Mouse (Mus musculus): Measurements from ENCODE around the gene Prdx2. TPM values are rescaled to one million over a fixed set of nuclear protein-coding genes. Genes with fewer than 3 reads are reported as not detected.
A peak's percentile ranks its signal among the peaks of the same experiment; 100 is the strongest.

The Prdx2 gene
- polyA plus RNA-seq, 1 experiment from 2014 or later: 337 TPM

GRCm38 (mm10) chr8:84980622-84981358, 11.4 kb downstream of the Prdx2 start:
- peak overlapping the region; percentile 33; the same call in 1 of the 2 replicates for H3K4me3 ChIP-seq (ENCODE audit: low read depth, low read length)
- no peaks in the 10 kb centered on the region for H3K9me3 ChIP-seq (ENCODE audit: low read length)
- no peaks in the 10 kb centered on the region for H3K36me3 ChIP-seq (ENCODE audit: insufficient read depth, low read length)
- H3K4me1 ChIP-seq (ENCODE audit: insufficient read depth, low read depth, low read length): peaks cover 55% of the 10 kb centered on the region
- H3K27ac ChIP-seq (ENCODE audit: low read length): peak overlapping the region; percentile 99
- 22% methylated on average over 11 of the region's 11 CpGs for WGBS
- H3K27me3 ChIP-seq (replicated peaks; ENCODE audit: insufficient read depth, low read length): no peaks in the 10 kb centered on the region
- DNase-seq (ENCODE audit: low spot score): peak; percentile 93
- TF ChIP-seq EP300 (IDR thresholded peaks at IDR 0.05) (peak; percentile 79), CTCF (IDR thresholded peaks at IDR 0.05) (no peak)
- no peak for ATAC-seq
- peak overlapping the region; percentile 48; the same call in 1 of the 2 replicates for H3K9ac ChIP-seq (replicated peaks; ENCODE audit: low read depth)
- peak overlapping the region; percentile 89 for H3K4me2 ChIP-seq (replicated peaks; ENCODE audit: low read depth, low read length)

DNA sequence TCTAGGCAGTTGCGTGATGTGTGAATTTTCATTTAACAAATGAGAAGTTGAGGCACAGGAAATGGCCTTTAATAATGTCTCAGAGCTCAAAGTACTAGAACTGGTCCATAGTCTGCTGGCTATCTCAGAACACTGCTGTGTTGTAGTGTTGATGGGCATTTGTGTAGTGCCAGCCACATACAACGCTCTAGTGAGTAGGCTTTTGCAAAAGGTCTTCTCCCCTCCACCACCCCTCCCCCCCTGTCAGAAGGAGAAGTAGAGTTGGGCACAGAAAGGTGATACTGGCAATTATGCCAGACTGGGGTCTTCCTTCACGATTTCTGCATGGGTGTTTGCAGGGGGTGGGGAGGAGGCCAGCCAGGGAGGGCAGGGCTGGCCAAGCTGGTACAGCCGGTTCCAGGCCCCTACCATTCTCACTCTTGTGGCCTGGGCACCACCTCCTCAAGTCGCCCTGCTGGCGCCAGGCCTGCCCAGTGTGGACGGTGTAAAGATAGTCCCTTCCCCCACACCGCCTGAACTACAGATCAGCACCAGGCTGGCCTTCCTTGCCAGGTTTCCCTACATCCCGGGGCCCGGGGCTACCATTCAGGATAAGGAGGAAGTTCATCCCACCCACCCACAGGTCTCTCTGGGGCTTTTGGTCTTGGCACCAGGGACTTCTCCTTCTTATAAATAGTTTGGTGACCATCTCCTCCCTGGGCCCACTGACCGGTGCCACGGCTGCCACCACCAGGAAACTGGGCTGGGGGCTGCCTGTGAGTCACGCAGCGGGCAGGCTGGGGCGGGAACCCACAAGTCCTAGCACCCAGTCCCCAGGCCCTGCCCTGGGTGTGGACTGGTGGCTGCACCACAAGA, 12.5 kb downstream of the Prdx2 start:
- H3K4me2 ChIP-seq (replicated peaks; ENCODE audit: low read depth, low read length): peak overlapping the region; percentile 89
- no peaks in the 10 kb centered on the region for H3K9me3 ChIP-seq (ENCODE audit: low read length)
- ATAC-seq: no peak
- H3K27ac ChIP-seq (ENCODE audit: low read length): peak overlapping the region; percentile 99
- H3K9ac ChIP-seq (replicated peaks; ENCODE audit: low read depth): no peak overlapping the region
- H3K4me1 ChIP-seq (ENCODE audit: insufficient read depth, low read depth, low read length): peaks cover 62% of the 10 kb centered on the region
- DNase-seq (ENCODE audit: low spot score): peak; percentile 72
- TF ChIP-seq CTCF (IDR thresholded peaks at IDR 0.05) (no peak), EP300 (IDR thresholded peaks at IDR 0.05) (0 out of 2 replicates have a peak, but pooled peaks have one; percentile 19)
- no peak overlapping the region for H3K4me3 ChIP-seq (ENCODE audit: low read depth, low read length)
- no peaks in the 10 kb centered on the region for H3K27me3 ChIP-seq (replicated peaks; ENCODE audit: insufficient read depth, low read length)
- 57% methylated on average over 15 of the region's 15 CpGs for WGBS
- no peaks in the 10 kb centered on the region for H3K36me3 ChIP-seq (ENCODE audit: insufficient read depth, low read length)

DNA sequence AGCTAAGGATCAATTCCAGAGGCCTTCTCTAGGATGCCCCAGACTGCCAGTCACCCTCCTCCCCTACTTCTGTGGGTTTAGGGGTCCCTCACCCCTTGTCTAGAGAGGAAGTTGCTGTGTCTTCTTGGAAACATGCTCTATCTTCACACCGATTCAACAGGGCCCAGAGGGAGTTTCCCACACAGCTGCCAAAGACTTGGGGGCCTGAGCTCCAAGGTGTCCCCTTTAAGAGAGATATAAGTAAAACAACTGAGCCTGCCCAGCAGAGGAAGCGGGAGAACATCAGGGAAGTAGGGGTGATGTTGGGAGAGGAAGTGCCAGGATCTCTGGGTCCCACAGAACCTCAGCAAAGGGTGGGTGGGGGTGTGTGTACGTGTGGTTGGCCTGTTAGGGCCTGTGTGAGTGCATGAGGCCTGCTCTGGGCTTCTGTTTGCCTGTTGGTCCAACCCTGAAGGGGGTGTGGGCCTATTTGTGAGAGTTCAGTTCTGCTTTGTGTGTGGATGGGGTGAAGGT, 13.2 kb downstream of the Prdx2 start:
- no peak overlapping the region for H3K9ac ChIP-seq (replicated peaks; ENCODE audit: low read depth)
- no peak overlapping the region for H3K4me2 ChIP-seq (replicated peaks; ENCODE audit: low read depth, low read length)
- H3K9me3 ChIP-seq (ENCODE audit: low read length): no peaks in the 10 kb centered on the region
- no peaks in the 10 kb centered on the region for H3K36me3 ChIP-seq (ENCODE audit: insufficient read depth, low read length)
- DNase-seq (ENCODE audit: low spot score) (no peak), ATAC-seq (no peak)
- H3K27ac ChIP-seq (ENCODE audit: low read length): peak overlapping the region; percentile 99
- no peak for TF ChIP-seq EP300 (IDR thresholded peaks at IDR 0.05)
- no peak for TF ChIP-seq CTCF (IDR thresholded peaks at IDR 0.05)
- no peaks in the 10 kb centered on the region for H3K27me3 ChIP-seq (replicated peaks; ENCODE audit: insufficient read depth, low read length)
- 44% methylated on average over 3 of the region's 3 CpGs for WGBS
- no peak overlapping the region for H3K4me3 ChIP-seq (ENCODE audit: low read depth, low read length)
- H3K4me1 ChIP-seq (ENCODE audit: insufficient read depth, low read depth, low read length): peaks cover 62% of the 10 kb centered on the region

DNA sequence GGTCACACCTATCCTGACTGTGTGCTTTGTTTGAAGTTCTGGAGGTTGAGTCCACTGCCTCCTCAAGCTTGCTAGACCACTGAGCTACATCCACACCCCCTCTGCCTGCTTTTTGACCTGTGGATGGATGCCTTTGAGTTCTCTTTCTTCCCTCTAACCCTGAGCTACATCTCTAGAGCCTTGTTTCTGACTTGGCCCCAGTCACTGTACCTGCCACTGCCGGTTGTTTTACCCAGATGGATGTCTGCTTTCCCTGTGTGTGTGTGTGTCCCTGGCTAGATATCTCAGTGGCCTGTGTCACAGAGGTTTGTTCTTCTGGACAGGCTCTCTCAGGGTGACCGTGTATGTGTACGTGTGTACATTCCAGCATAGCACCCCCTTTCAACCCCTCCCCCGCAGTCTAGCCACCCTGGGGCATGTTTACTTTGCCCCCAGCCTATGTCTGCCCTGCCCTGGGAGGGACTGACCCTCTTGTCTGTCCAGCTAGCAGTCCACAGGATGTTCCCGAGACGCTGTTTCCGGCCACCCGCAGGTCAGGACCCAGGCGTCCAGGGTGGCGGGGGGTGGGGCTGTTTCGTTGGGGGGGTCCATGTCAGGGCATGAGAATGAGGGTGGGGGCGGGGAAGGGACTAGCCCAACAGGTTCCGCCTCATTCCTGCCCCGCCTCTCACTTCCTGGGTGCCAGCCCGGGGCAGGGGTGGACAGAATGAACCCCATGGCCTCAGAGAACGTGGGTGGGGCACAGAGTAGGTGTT, 15.1 kb downstream of the Prdx2 start:
- H3K4me1 ChIP-seq (ENCODE audit: insufficient read depth, low read depth, low read length): peaks cover 60% of the 10 kb centered on the region
- peak overlapping the region; percentile 91 for H3K4me2 ChIP-seq (replicated peaks; ENCODE audit: low read depth, low read length)
- no peaks in the 10 kb centered on the region for H3K9me3 ChIP-seq (ENCODE audit: low read length)
- no peaks in the 10 kb centered on the region for H3K36me3 ChIP-seq (ENCODE audit: insufficient read depth, low read length)
- no peaks in the 10 kb centered on the region for H3K27me3 ChIP-seq (replicated peaks; ENCODE audit: insufficient read depth, low read length)
- H3K27ac ChIP-seq (ENCODE audit: low read length): peak overlapping the region; percentile 92
- WGBS: 6% methylated on average over 16 of the region's 16 CpGs
- TF ChIP-seq EP300 (IDR thresholded peaks at IDR 0.05): peak; percentile 84
- TF ChIP-seq CTCF (IDR thresholded peaks at IDR 0.05): no peak
- peak; percentile 40 for ATAC-seq
- peak overlapping the region; percentile 62; the same call in 1 of the 2 replicates for H3K9ac ChIP-seq (replicated peaks; ENCODE audit: low read depth)
- peak overlapping the region; percentile 45 for H3K4me3 ChIP-seq (ENCODE audit: low read depth, low read length)
- DNase-seq (ENCODE audit: low spot score): peak; percentile 87

GRCm38 (mm10) chr8:84985049-84985683, 15.8 kb downstream of the Prdx2 start:
- ATAC-seq (no peak; the same call in 1 of the 2 replicates), DNase-seq (ENCODE audit: low spot score) (peak; percentile 75)
- WGBS: under 1% methylated on average over 23 of the region's 23 CpGs
- Histone ChIP-seq H3K27me3 (replicated peaks; ENCODE audit: insufficient read depth, low read length) (no peaks in the 10 kb centered on the region), H3K4me3 (ENCODE audit: low read depth, low read length) (peak overlapping the region; percentile 45), H3K36me3 (ENCODE audit: insufficient read depth, low read length) (no peaks in the 10 kb centered on the region), H3K9me3 (ENCODE audit: low read length) (no peaks in the 10 kb centered on the region), H3K9ac (replicated peaks; ENCODE audit: low read depth) (peak overlapping the region; percentile 62), H3K4me2 (replicated peaks; ENCODE audit: low read depth, low read length) (peak overlapping the region; percentile 91), H3K4me1 (ENCODE audit: insufficient read depth, low read depth, low read length) (peaks cover 59% of the 10 kb centered on the region), H3K27ac (ENCODE audit: low read length) (peak overlapping the region; percentile 92)
- TF ChIP-seq EP300 (IDR thresholded peaks at IDR 0.05) (no peak), CTCF (IDR thresholded peaks at IDR 0.05) (no peak)
